Mouse (Mus musculus): ENCODE results near the gene Plxnd1. TPM values are rescaled to one million over a fixed set of nuclear protein-coding genes. Genes with fewer than 3 reads are reported as not detected.
A peak's percentile ranks its signal among the peaks of the same experiment; 100 is the strongest.

Plxnd1 gene
- polyA plus RNA-seq, 1 experiment from 2014 or later: 24.6 TPM

GRCm38 (mm10) chr6:115943498-115944427 is 51.0 kb downstream of the Plxnd1 start:
- no peak for DNase-seq (ENCODE audit: low spot score)
- Histone ChIP-seq H3K27ac (no peak overlapping the region), H3K36me3 (no peaks in the 10 kb centered on the region), H3K4me3 (no peak overlapping the region), H3K9me3 (no peaks in the 10 kb centered on the region), H3K27me3 (ENCODE audit: insufficient read depth, poor library complexity, severe bottlenecking) (no peaks in the 10 kb centered on the region), H3K4me1 (replicated peaks) (peaks cover 25% of the 10 kb centered on the region)
- 78% methylated on average over 9 of the region's 9 CpGs for WGBS

- Histone ChIP-seq H3K36me3 (no peaks in the 10 kb centered on the region), H3K27ac (no peak overlapping the region), H3K4me3 (0 out of 2 replicates have a peak overlapping the region, but pooled peaks have one; percentile 11), H3K4me1 (replicated peaks) (peaks cover 18% of the 10 kb centered on the region), H3K27me3 (ENCODE audit: insufficient read depth, poor library complexity, severe bottlenecking) (no peaks in the 10 kb centered on the region), H3K9me3 (0 out of 2 replicates have a peak, but pooled peaks cover 5% of the 10 kb centered on the region)
- 12% methylated on average over 7 of the region's 12 CpGs for WGBS
- DNase-seq (ENCODE audit: low spot score): peak; percentile 53
Observed at GRCm38 (mm10) chr6:115941128-115941527, 53.7 kb downstream of the Plxnd1 start.

GRCm38 (mm10) chr6:115940603-115941002 is 54.2 kb downstream of the Plxnd1 start:
- 88% methylated on average over 1 of the region's 1 CpGs for WGBS
- no peak for DNase-seq (ENCODE audit: low spot score)
- H3K9me3 ChIP-seq: 0 out of 2 replicates have a peak, but pooled peaks cover 5% of the 10 kb centered on the region
- H3K4me1 ChIP-seq (replicated peaks): peaks cover 17% of the 10 kb centered on the region
- no peak overlapping the region for H3K27ac ChIP-seq
- H3K4me3 ChIP-seq: no peak overlapping the region
- no peaks in the 10 kb centered on the region for H3K27me3 ChIP-seq (ENCODE audit: insufficient read depth, poor library complexity, severe bottlenecking)
- no peaks in the 10 kb centered on the region for H3K36me3 ChIP-seq

- Histone ChIP-seq H3K27me3 (ENCODE audit: insufficient read depth, poor library complexity, severe bottlenecking) (no peaks in the 10 kb centered on the region), H3K36me3 (no peaks in the 10 kb centered on the region), H3K4me1 (replicated peaks) (peaks cover 17% of the 10 kb centered on the region), H3K9me3 (0 out of 2 replicates have a peak, but pooled peaks cover 5% of the 10 kb centered on the region), H3K4me3 (no peak overlapping the region), H3K27ac (no peak overlapping the region)
- WGBS: 73% methylated on average over 1 of the region's 1 CpGs
- no peak for DNase-seq (ENCODE audit: low spot score)
Observed at GRCm38 (mm10) chr6:115938798-115939197, 56.0 kb downstream of the Plxnd1 start.

GRCm38 (mm10) chr6:115938011-115938410 is 56.8 kb downstream of the Plxnd1 start:
- Histone ChIP-seq H3K27me3 (ENCODE audit: insufficient read depth, poor library complexity, severe bottlenecking) (no peaks in the 10 kb centered on the region), H3K9me3 (0 out of 2 replicates have a peak, but pooled peaks cover 5% of the 10 kb centered on the region), H3K27ac (no peak overlapping the region), H3K36me3 (no peaks in the 10 kb centered on the region), H3K4me1 (replicated peaks) (peaks cover 17% of the 10 kb centered on the region), H3K4me3 (no peak overlapping the region)
- DNase-seq (ENCODE audit: low spot score): no peak
- WGBS: 96% methylated on average over 2 of the region's 2 CpGs

- no peak overlapping the region for H3K4me3 ChIP-seq
- no peak for DNase-seq (ENCODE audit: low spot score)
- 90% methylated on average over 8 of the region's 8 CpGs for WGBS
- no peaks in the 10 kb centered on the region for H3K36me3 ChIP-seq
- no peaks in the 10 kb centered on the region for H3K27me3 ChIP-seq (ENCODE audit: insufficient read depth, poor library complexity, severe bottlenecking)
- H3K4me1 ChIP-seq (replicated peaks): peaks cover 11% of the 10 kb centered on the region
- H3K27ac ChIP-seq: no peak overlapping the region
- H3K9me3 ChIP-seq: 0 out of 2 replicates have a peak, but pooled peaks cover 5% of the 10 kb centered on the region
Observed at GRCm38 (mm10) chr6:115935544-115935943, 59.3 kb downstream of the Plxnd1 start.

- peaks cover 25% of the 10 kb centered on the region for H3K4me1 ChIP-seq (replicated peaks)
- no peaks in the 10 kb centered on the region for H3K9me3 ChIP-seq
- H3K36me3 ChIP-seq: no peaks in the 10 kb centered on the region
- H3K27me3 ChIP-seq (ENCODE audit: insufficient read depth, poor library complexity, severe bottlenecking): no peaks in the 10 kb centered on the region
- H3K4me3 ChIP-seq: no peak overlapping the region
- no peak for DNase-seq (ENCODE audit: low spot score)
- H3K27ac ChIP-seq: no peak overlapping the region; the same call in 1 of the 2 replicates
- WGBS: 94% methylated on average over 3 of the region's 3 CpGs
Observed at GRCm38 (mm10) chr6:115932391-115932790, 62.4 kb downstream of the Plxnd1 start.

- Histone ChIP-seq H3K4me3 (no peak within 1 kb of the TSS), H3K36me3 (no peaks in the 10 kb centered on the region), H3K27ac (no peak within 1 kb of the TSS; the same call in 1 of the 2 replicates), H3K27me3 (ENCODE audit: insufficient read depth, poor library complexity, severe bottlenecking) (no peaks in the 10 kb centered on the region), H3K4me1 (replicated peaks) (peaks cover 32% of the 10 kb centered on the region), H3K9me3 (no peaks in the 10 kb centered on the region)
- DNase-seq (ENCODE audit: low spot score): no peak
- 91% methylated on average over 14 of the region's 14 CpGs for WGBS
Observed at GRCm38 (mm10) chr6:115931639-115932038, 63.2 kb downstream of the Plxnd1 start, which contains the start of gene Rho. Rho (plus strand) TSS chr6:115931748.

GRCm38 (mm10) chr6:115930018-115930417 is 64.8 kb downstream of the Plxnd1 start:
- Histone ChIP-seq H3K27ac (peak overlapping the region; percentile 67), H3K9me3 (no peaks in the 10 kb centered on the region), H3K27me3 (ENCODE audit: insufficient read depth, poor library complexity, severe bottlenecking) (no peaks in the 10 kb centered on the region), H3K4me1 (replicated peaks) (peaks cover 36% of the 10 kb centered on the region), H3K4me3 (no peak overlapping the region), H3K36me3 (no peaks in the 10 kb centered on the region)
- 59% methylated on average over 5 of the region's 5 CpGs for WGBS
- no peak for DNase-seq (ENCODE audit: low spot score)

GRCm38 (mm10) chr6:115927292-115928242 is 67.2 kb downstream of the Plxnd1 start:
- 84% methylated on average over 10 of the region's 10 CpGs for WGBS
- Histone ChIP-seq H3K27ac (peak overlapping the region; percentile 35), H3K27me3 (ENCODE audit: insufficient read depth, poor library complexity, severe bottlenecking) (no peaks in the 10 kb centered on the region), H3K4me1 (replicated peaks) (peaks cover 51% of the 10 kb centered on the region), H3K36me3 (peaks cover 11% of the 10 kb centered on the region; the same call in 1 of the 2 replicates), H3K4me3 (no peak overlapping the region), H3K9me3 (no peaks in the 10 kb centered on the region)
- DNase-seq (ENCODE audit: low spot score): no peak

- Histone ChIP-seq H3K27ac (no peak overlapping the region), H3K9me3 (no peaks in the 10 kb centered on the region), H3K27me3 (ENCODE audit: insufficient read depth, poor library complexity, severe bottlenecking) (no peaks in the 10 kb centered on the region), H3K4me3 (no peak overlapping the region), H3K4me1 (replicated peaks) (peaks cover 51% of the 10 kb centered on the region), H3K36me3 (peaks cover 11% of the 10 kb centered on the region; the same call in 1 of the 2 replicates)
- no peak for DNase-seq (ENCODE audit: low spot score)
- 86% methylated on average over 10 of the region's 10 CpGs for WGBS
Observed at GRCm38 (mm10) chr6:115926416-115926815, 68.4 kb downstream of the Plxnd1 start.

GRCm38 (mm10) chr6:115924829-115925228 is 70.0 kb downstream of the Plxnd1 start:
- peak overlapping the region; percentile 47; the same call in 1 of the 2 replicates for H3K27ac ChIP-seq
- 48% methylated on average over 6 of the region's 6 CpGs for WGBS
- DNase-seq (ENCODE audit: low spot score): no peak
- no peaks in the 10 kb centered on the region for H3K27me3 ChIP-seq (ENCODE audit: insufficient read depth, poor library complexity, severe bottlenecking)
- peaks cover 41% of the 10 kb centered on the region for H3K4me1 ChIP-seq (replicated peaks)
- H3K4me3 ChIP-seq: no peak overlapping the region
- H3K9me3 ChIP-seq: no peaks in the 10 kb centered on the region
- peaks cover 17% of the 10 kb centered on the region for H3K36me3 ChIP-seq
